Mouse (Mus musculus): ENCODE results near the gene Klhl36. TPM values are rescaled to one million over a fixed set of nuclear protein-coding genes. Genes with fewer than 3 reads are reported as not detected.
A peak's percentile ranks its signal among the peaks of the same experiment; 100 is the strongest.

Gene Klhl36
- total RNA-seq, 1 experiment, result 3.6 TPM

DNA sequence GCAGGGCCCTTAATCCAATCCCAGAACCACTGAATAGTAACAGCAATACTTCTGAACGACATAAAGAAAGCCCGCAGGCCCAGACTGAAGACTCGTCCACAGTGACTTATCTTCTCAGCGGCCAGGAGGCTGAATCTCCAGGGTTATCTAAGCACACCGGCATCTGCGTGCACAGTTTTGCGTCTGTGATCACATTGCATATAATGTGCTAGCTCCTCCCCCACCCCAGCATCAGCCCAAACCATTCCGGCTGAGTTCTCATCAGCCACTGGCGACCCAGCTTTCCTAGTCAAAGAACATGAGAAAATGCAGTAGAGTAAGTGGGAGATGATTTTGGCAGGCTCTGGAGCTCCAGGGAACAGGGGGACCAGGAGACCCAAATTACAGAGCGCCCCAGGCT is 33.1 kb upstream of the Klhl36 start:
- H3K36me3 ChIP-seq (ENCODE audit: control insufficient read depth, insufficient read depth, low read length, poor library complexity, severe bottlenecking), result no peaks in the 10 kb centered on the region
- no peak overlapping the region; a peak in 1 of 4 replicates for H3K4me3 ChIP-seq (ENCODE audit: insufficient read depth in 1 of 2, low read depth in 1 of 2, low read length in 2 of 2, poor library complexity in 1 of 2, severe bottlenecking in 1 of 2)
- in situ Hi-C loops (cut with MboI; ENCODE audit: low sequenced_read_pairs in 2 of 2, unreplicated experiment in 2 of 2), result no loop called here
- no peaks in the 10 kb centered on the region for H3K9me3 ChIP-seq (ENCODE audit: control insufficient read depth, insufficient read depth, low read depth, low read length)
- no peak for DNase-seq (ENCODE audit: low read depth, low spot score)
- H3K9ac ChIP-seq (ENCODE audit: insufficient read depth, low read depth, low read length, poor library complexity, severe bottlenecking), result peak overlapping the region; percentile 4; the same call in 1 of the 2 replicates
- H3K4me1 ChIP-seq (ENCODE audit: control insufficient read depth in 2 of 2, insufficient read depth in 2 of 2, low read length in 2 of 2, poor library complexity in 1 of 2), result peaks cover 24 to 47% of the 10 kb centered on the region in 2 experiments
- no peak overlapping the region for H3K27ac ChIP-seq (ENCODE audit: insufficient read depth, low read depth, low read length, poor library complexity, severe bottlenecking)
- TF ChIP-seq ZNF384 (IDR thresholded peaks at IDR 0.05; ENCODE audit: low read depth, low read length) (no peak), ZC3H11A (IDR thresholded peaks at IDR 0.05; ENCODE audit: borderline replicate concordance, low read depth, low read length) (no peak), MAFK (IDR thresholded peaks at IDR 0.05; ENCODE audit: insufficient read depth, low read depth, low read length) (no peak)

DNA sequence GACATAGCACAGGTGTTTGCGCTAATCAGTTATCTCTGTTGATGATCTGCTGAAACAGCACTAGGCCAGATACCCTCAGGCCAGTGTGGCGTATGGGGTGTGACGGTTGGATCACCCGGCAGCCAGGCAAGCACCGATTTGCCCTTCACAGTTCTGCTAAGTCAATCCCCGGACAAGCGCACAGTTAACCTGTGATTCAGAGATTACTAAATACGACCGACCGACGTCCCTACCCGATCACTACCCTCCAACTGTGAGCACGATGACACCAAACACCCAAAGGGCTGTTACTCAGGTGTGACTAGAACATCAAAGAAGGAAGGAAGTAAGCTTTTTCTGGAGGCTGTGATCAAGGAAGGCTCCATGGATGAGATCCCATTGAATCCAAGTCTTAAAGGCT is 32.6 kb upstream of the Klhl36 start:
- no peak overlapping the region for H3K27ac ChIP-seq (ENCODE audit: insufficient read depth, low read depth, low read length, poor library complexity, severe bottlenecking)

GRCm38 (mm10) chr8:119829870-119830580 is 32.0 kb upstream of the Klhl36 start:
- in situ Hi-C loops (cut with MboI; ENCODE audit: low sequenced_read_pairs in 2 of 2, unreplicated experiment in 2 of 2), result no loop called here
- Histone ChIP-seq H3K4me3 (ENCODE audit: insufficient read depth in 1 of 2, low read depth in 1 of 2, low read length in 2 of 2, poor library complexity in 1 of 2, severe bottlenecking in 1 of 2) (no peak overlapping the region), H3K9me3 (ENCODE audit: control insufficient read depth, insufficient read depth, low read depth, low read length) (no peaks in the 10 kb centered on the region), H3K36me3 (ENCODE audit: control insufficient read depth, insufficient read depth, low read length, poor library complexity, severe bottlenecking) (no peaks in the 10 kb centered on the region), H3K27ac (ENCODE audit: insufficient read depth, low read depth, low read length, poor library complexity, severe bottlenecking) (no peak overlapping the region), H3K9ac (ENCODE audit: insufficient read depth, low read depth, low read length, poor library complexity, severe bottlenecking) (no peak overlapping the region), H3K4me1 (ENCODE audit: control insufficient read depth in 2 of 2, insufficient read depth in 2 of 2, low read length in 2 of 2, poor library complexity in 1 of 2) (peaks cover 24 to 47% of the 10 kb centered on the region in 2 experiments)
- DNase-seq (ENCODE audit: low read depth, low spot score), result no peak
- TF ChIP-seq ZNF384 (IDR thresholded peaks at IDR 0.05; ENCODE audit: low read depth, low read length) (no peak), ZC3H11A (IDR thresholded peaks at IDR 0.05; ENCODE audit: borderline replicate concordance, low read depth, low read length) (no peak), HCFC1 (IDR thresholded peaks at IDR 0.05; ENCODE audit: borderline replicate concordance, insufficient read depth, low read length) (no peak), CHD2 (IDR thresholded peaks at IDR 0.05; ENCODE audit: low read depth, low read length) (no peak), MAFK (IDR thresholded peaks at IDR 0.05; ENCODE audit: insufficient read depth, low read depth, low read length) (no peak)

More for the DNA sequence above, 32.6 kb upstream of the Klhl36 start:
- Histone ChIP-seq H3K36me3 (ENCODE audit: control insufficient read depth, insufficient read depth, low read length, poor library complexity, severe bottlenecking) (no peaks in the 10 kb centered on the region), H3K9me3 (ENCODE audit: control insufficient read depth, insufficient read depth, low read depth, low read length) (no peaks in the 10 kb centered on the region), H3K4me1 (ENCODE audit: control insufficient read depth in 2 of 2, insufficient read depth in 2 of 2, low read length in 2 of 2, poor library complexity in 1 of 2) (peaks cover 24 to 47% of the 10 kb centered on the region in 2 experiments), H3K4me3 (ENCODE audit: insufficient read depth in 1 of 2, low read depth in 1 of 2, low read length in 2 of 2, poor library complexity in 1 of 2, severe bottlenecking in 1 of 2) (no peak overlapping the region; a peak in 1 of 4 replicates), H3K9ac (ENCODE audit: insufficient read depth, low read depth, low read length, poor library complexity, severe bottlenecking) (peak overlapping the region; percentile 4; the same call in 1 of the 2 replicates)
- in situ Hi-C loops (cut with MboI; ENCODE audit: low sequenced_read_pairs in 2 of 2, unreplicated experiment in 2 of 2), result no loop called here
- no peak for DNase-seq (ENCODE audit: low read depth, low spot score)
- TF ChIP-seq CHD2 (IDR thresholded peaks at IDR 0.05; ENCODE audit: low read depth, low read length) (no peak), ZNF384 (IDR thresholded peaks at IDR 0.05; ENCODE audit: low read depth, low read length) (no peak), ZC3H11A (IDR thresholded peaks at IDR 0.05; ENCODE audit: borderline replicate concordance, low read depth, low read length) (no peak), HCFC1 (IDR thresholded peaks at IDR 0.05; ENCODE audit: borderline replicate concordance, insufficient read depth, low read length) (no peak), MAFK (IDR thresholded peaks at IDR 0.05; ENCODE audit: insufficient read depth, low read depth, low read length) (no peak)

DNA sequence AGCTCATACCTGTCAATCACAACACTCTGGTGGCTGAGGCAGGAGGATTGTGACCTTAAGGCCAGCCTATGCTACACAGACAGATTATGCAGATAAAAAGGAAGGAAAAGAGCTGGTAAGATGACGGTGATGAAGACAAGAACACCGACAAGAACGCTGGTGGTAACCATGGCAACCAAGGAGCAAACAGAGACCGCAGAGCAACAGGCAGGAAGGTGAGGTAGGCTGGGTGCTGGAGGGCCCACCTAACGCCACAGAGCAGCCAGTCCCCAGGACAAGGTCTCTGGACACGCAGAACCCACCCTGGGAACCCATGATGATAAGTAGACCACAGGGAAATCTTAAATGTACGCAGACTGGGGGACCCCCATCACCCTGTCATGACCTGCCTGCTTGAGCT is 31.5 kb upstream of the Klhl36 start:
- DNase-seq (ENCODE audit: low read depth, low spot score), result no peak
- in situ Hi-C loops (cut with MboI; ENCODE audit: low sequenced_read_pairs in 2 of 2, unreplicated experiment in 2 of 2), result no loop called here
- Histone ChIP-seq H3K4me1 (ENCODE audit: control insufficient read depth in 2 of 2, insufficient read depth in 2 of 2, low read length in 2 of 2, poor library complexity in 1 of 2) (peaks cover 24 to 47% of the 10 kb centered on the region in 2 experiments), H3K4me3 (ENCODE audit: insufficient read depth in 1 of 2, low read depth in 1 of 2, low read length in 2 of 2, poor library complexity in 1 of 2, severe bottlenecking in 1 of 2) (no peak overlapping the region), H3K9ac (ENCODE audit: insufficient read depth, low read depth, low read length, poor library complexity, severe bottlenecking) (no peak overlapping the region), H3K36me3 (ENCODE audit: control insufficient read depth, insufficient read depth, low read length, poor library complexity, severe bottlenecking) (no peaks in the 10 kb centered on the region), H3K27ac (ENCODE audit: insufficient read depth, low read depth, low read length, poor library complexity, severe bottlenecking) (no peak overlapping the region), H3K9me3 (ENCODE audit: control insufficient read depth, insufficient read depth, low read depth, low read length) (no peaks in the 10 kb centered on the region)
- no peak for TF ChIP-seq MAFK (IDR thresholded peaks at IDR 0.05; ENCODE audit: insufficient read depth, low read depth, low read length)
- TF ChIP-seq ZC3H11A (IDR thresholded peaks at IDR 0.05; ENCODE audit: borderline replicate concordance, low read depth, low read length), result no peak
- no peak for TF ChIP-seq CHD2 (IDR thresholded peaks at IDR 0.05; ENCODE audit: low read depth, low read length)
- TF ChIP-seq HCFC1 (IDR thresholded peaks at IDR 0.05; ENCODE audit: borderline replicate concordance, insufficient read depth, low read length), result no peak
- TF ChIP-seq ZNF384 (IDR thresholded peaks at IDR 0.05; ENCODE audit: low read depth, low read length), result no peak
